Mouse (Mus musculus) kidney, postnatal 0 days (tissue): ENCODE measurements around the gene Ptpn11. TPM values are rescaled to one million over a fixed set of nuclear protein-coding genes. Genes with fewer than 3 reads are reported as not detected.
"Not testable (repeated sequence)": the region's sequence is repeated elsewhere in the genome, so short reads cannot be mapped to it uniquely, and the experiment has no call there.

ENCODE experiments used
- ATAC-seq: fragments of 200-750 bp; cut with Nextera tagmentation; replicated peaks from 2 replicates; pipeline ENCODE4 v1.8.0; 2017; ENCODE audit warnings: low read depth, moderate number of reproducible peaks, moderate TSS enrichment, moderate library complexity; ENCODE audit not compliant: low FRiP score
- DNase-seq: peaks from one replicate; pipeline ENCODE4 v3.0.0-alpha.2; 2016; ENCODE audit warnings: low spot score
- H3K27ac ChIP-seq: fragments of 300-500 bp; sonication (generic); 2 replicates; pipeline ENCODE4 v1.5.1; 2014; ENCODE audit warnings: mild to moderate bottlenecking
- H3K27me3 ChIP-seq: fragments of 300-500 bp; sonication (generic); 2 replicates; pipeline ENCODE4 v1.6.1; 2014; ENCODE audit warnings: low read length, mixed read lengths; ENCODE audit not compliant: insufficient read depth
- H3K36me3 ChIP-seq: fragments of 300-500 bp; sonication (generic); 2 replicates; pipeline ENCODE4 v1.6.1; 2014; ENCODE audit warnings: low read length, mixed read lengths; ENCODE audit not compliant: insufficient read depth
- H3K4me1 ChIP-seq: fragments of 300-500 bp; sonication (generic); replicated peaks from 2 replicates; pipeline ENCODE4 v1.6.1; 2014; ENCODE audit warnings: antibody characterized with exemption, low read length, mixed read lengths; ENCODE audit not compliant: insufficient read depth
- H3K4me2 ChIP-seq: fragments of 300-500 bp; sonication (generic); 2 replicates; pipeline ENCODE4 v1.6.1; 2014; ENCODE audit warnings: mild to moderate bottlenecking, low read length, moderate library complexity, mixed read lengths
- H3K4me3 ChIP-seq: fragments of 300-500 bp; sonication (generic); replicated peaks from 2 replicates; pipeline ENCODE4 v1.5.1; 2014; ENCODE audit warnings: low read depth, low read length
- H3K9ac ChIP-seq: fragments of 300-500 bp; sonication (generic); 2 replicates; pipeline ENCODE4 v1.6.1; 2014; ENCODE audit warnings: low read depth, low read length
- H3K9me3 ChIP-seq: fragments of 300-500 bp; sonication (generic); replicated peaks from 2 replicates; pipeline ENCODE4 v1.6.1; 2016; ENCODE audit warnings: low read length, inconsistent platforms, mixed read lengths
- CTCF ChIP-seq: IDR thresholded peaks from 2 replicates; pipeline ENCODE4 v1.5.1; 2016; ENCODE audit warnings: antibody characterized with exemption, low read depth, mild to moderate bottlenecking, moderate library complexity
- WGBS: fragments of 180-500 bp; shearing (Covaris S2); extraction: QIAGEN DNeasy Blood & Tissue Kit; methylation state at CpG from one replicate; pipeline ENCODE4 v1.1.7; 2014; 5-methylcytosine and 5-hydroxymethylcytosine counted together
- polyA plus RNA-seq: library from polyadenylated mRNA; unstranded; fragments of >200 nt; fragmentation: Nextera tagmentation; extraction: Ambion mirVana; gene quantifications from 2 replicates; pipeline ENCODE4 v1.2.1, GENCODE M21; 2015

The Ptpn11 gene
- polyA plus RNA-seq, 1 experiment from 2014 or later, result 20.0 TPM

GRCm38 (mm10) chr5:121229182-121229581 lies 38.0 kb upstream of the Ptpn11 start:
- no peak for TF ChIP-seq CTCF
- no peaks in the 10 kb centered on the region for H3K9me3 ChIP-seq
- H3K27me3 ChIP-seq, result no peaks in the 10 kb centered on the region
- no peak for ATAC-seq
- no peak overlapping the region for H3K4me2 ChIP-seq
- WGBS, result 94% methylated on average over 2 of the region's 2 CpGs
- no peaks in the 10 kb centered on the region for H3K4me1 ChIP-seq
- no peak for DNase-seq
- no peak overlapping the region for H3K9ac ChIP-seq
- no peak overlapping the region for H3K4me3 ChIP-seq
- H3K27ac ChIP-seq, result no peak overlapping the region
- no peaks in the 10 kb centered on the region for H3K36me3 ChIP-seq

GRCm38 (mm10) chr5:121227330-121227729 lies 36.1 kb upstream of the Ptpn11 start:
- H3K9me3 ChIP-seq, H3K9ac ChIP-seq, H3K27ac ChIP-seq, DNase-seq, H3K4me2 ChIP-seq, H3K4me3 ChIP-seq, H3K36me3 ChIP-seq, H3K4me1 ChIP-seq, ATAC-seq, H3K27me3 ChIP-seq: not testable (repeated sequence)
- WGBS, result 87% methylated on average over 1 of the region's 1 CpGs

GRCm38 (mm10) chr5:121226845-121227244 lies 35.6 kb upstream of the Ptpn11 start:
- TF ChIP-seq CTCF, result no peak
- H3K9me3 ChIP-seq, result no peaks in the 10 kb centered on the region

GRCm38 (mm10) chr5:121226406-121226805 lies 35.2 kb upstream of the Ptpn11 start:
- Histone ChIP-seq H3K9ac (no peak overlapping the region), H3K36me3 (no peaks in the 10 kb centered on the region), H3K4me1 (0 out of 2 replicates have a peak, but pooled peaks cover 3% of the 10 kb centered on the region), H3K4me3 (no peak overlapping the region), H3K27me3 (no peaks in the 10 kb centered on the region), H3K9me3 (no peaks in the 10 kb centered on the region), H3K27ac (no peak overlapping the region), H3K4me2 (no peak overlapping the region)
- 72% methylated on average over 3 of the region's 3 CpGs for WGBS
- DNase-seq, result no peak
- no peak for ATAC-seq
- TF ChIP-seq CTCF, result no peak

More at GRCm38 (mm10) chr5:121226845-121227244, 35.6 kb upstream of the Ptpn11 start:
- 82% methylated on average over 4 of the region's 4 CpGs for WGBS
- Histone ChIP-seq H3K4me1 (no peaks in the 10 kb centered on the region), H3K4me3 (no peak overlapping the region), H3K4me2 (no peak overlapping the region), H3K27me3 (no peaks in the 10 kb centered on the region), H3K36me3 (no peaks in the 10 kb centered on the region), H3K9ac (no peak overlapping the region), H3K27ac (no peak overlapping the region)
- DNase-seq (no peak), ATAC-seq (no peak)

GRCm38 (mm10) chr5:121225854-121226253 lies 34.7 kb upstream of the Ptpn11 start:
- ATAC-seq, result no peak
- WGBS, result 83% methylated on average over 2 of the region's 2 CpGs
- no peak overlapping the region for H3K4me2 ChIP-seq
- no peak overlapping the region for H3K27ac ChIP-seq
- no peaks in the 10 kb centered on the region for H3K36me3 ChIP-seq
- no peak overlapping the region for H3K9ac ChIP-seq
- TF ChIP-seq CTCF, result no peak
- no peak for DNase-seq
- no peaks in the 10 kb centered on the region for H3K9me3 ChIP-seq
- no peak overlapping the region for H3K4me3 ChIP-seq
- H3K27me3 ChIP-seq, result no peaks in the 10 kb centered on the region
- 0 out of 2 replicates have a peak, but pooled peaks cover 5% of the 10 kb centered on the region for H3K4me1 ChIP-seq

- Histone ChIP-seq H3K4me2 (no peak overlapping the region), H3K9me3 (no peaks in the 10 kb centered on the region), H3K4me3 (no peak overlapping the region), H3K4me1 (0 out of 2 replicates have a peak, but pooled peaks cover 5% of the 10 kb centered on the region), H3K36me3 (no peaks in the 10 kb centered on the region), H3K27me3 (no peaks in the 10 kb centered on the region), H3K27ac (no peak overlapping the region), H3K9ac (no peak overlapping the region)
- TF ChIP-seq CTCF, result no peak
- DNase-seq, result no peak
- 80% methylated on average over 3 of the region's 3 CpGs for WGBS
- ATAC-seq, result no peak
Observed at GRCm38 (mm10) chr5:121224856-121225255, 33.7 kb upstream of the Ptpn11 start.

GRCm38 (mm10) chr5:121224020-121224419 lies 32.8 kb upstream of the Ptpn11 start:
- not testable (repeated sequence) for H3K4me2 ChIP-seq, H3K27me3 ChIP-seq, H3K9me3 ChIP-seq, H3K4me3 ChIP-seq, ATAC-seq, DNase-seq, H3K27ac ChIP-seq, H3K4me1 ChIP-seq, H3K9ac ChIP-seq, H3K36me3 ChIP-seq
- WGBS, result 98% methylated on average over 4 of the region's 4 CpGs
